Mouse (Mus musculus) heart, embryonic 14.5 days (tissue): ENCODE measurements around the gene Lin54. TPM values are rescaled to one million over a fixed set of nuclear protein-coding genes. Genes with fewer than 3 reads are reported as not detected.
A peak's percentile ranks its signal among the peaks of the same experiment; 100 is the strongest.

Experiments
- ATAC-seq: fragments of 200-750 bp; cut with Nextera tagmentation; 2 replicates; pipeline ENCODE4 v1.8.0; 2017; ENCODE audit warnings: low read depth, moderate TSS enrichment; ENCODE audit not compliant: insufficient number of reproducible peaks, insufficient read depth, low FRiP score
- H3K27ac ChIP-seq, 2 experiments: fragments of 200-500 bp in 1 of 2; fragments of 300-500 bp in 1 of 2; sonication (generic) in 1 of 2; replicated peaks in 1 of 2; 2 replicates each; pipeline ENCODE4 v1.5.1; 2012 to 2014; ENCODE audit warnings: low read depth in 2 of 2, low read length in 2 of 2, control low read depth in 1 of 2, mild to moderate bottlenecking in 1 of 2, mixed read lengths in 1 of 2; ENCODE audit not compliant: control insufficient read depth in 1 of 2, insufficient read depth in 1 of 2
- H3K27me3 ChIP-seq: fragments of 300-500 bp; sonication (generic); 2 replicates; pipeline ENCODE4 v1.6.1; 2014; ENCODE audit warnings: mild to moderate bottlenecking, low read length, control low read depth; ENCODE audit not compliant: control insufficient read depth, insufficient read depth
- H3K36me3 ChIP-seq: fragments of 300-500 bp; sonication (generic); 2 replicates; pipeline ENCODE4 v1.6.1; 2014; ENCODE audit warnings: mild to moderate bottlenecking, control low read depth, low read length, mixed read lengths; ENCODE audit not compliant: control insufficient read depth, insufficient read depth
- H3K4me1 ChIP-seq, 2 experiments: fragments of 200-500 bp in 1 of 2; fragments of 300-500 bp in 1 of 2; sonication (generic) in 1 of 2; 2 replicates each; pipeline ENCODE4 v1.6.1; 2012 to 2014; ENCODE audit warnings: low read length in 2 of 2, control low read depth in 1 of 2, mixed read lengths in 1 of 2; ENCODE audit not compliant: control insufficient read depth in 2 of 2, insufficient read depth in 2 of 2
- H3K4me2 ChIP-seq: fragments of 300-500 bp; sonication (generic); 2 replicates; pipeline ENCODE4 v1.6.1; 2014; ENCODE audit warnings: mild to moderate bottlenecking, low read length
- H3K4me3 ChIP-seq, 2 experiments: fragments of 200-500 bp in 1 of 2; fragments of 300-500 bp in 1 of 2; sonication (generic) in 1 of 2; 2 replicates each; pipeline ENCODE4 v1.5.1; 2012 to 2014; ENCODE audit warnings: low read length in 2 of 2, mild to moderate bottlenecking in 2 of 2, control low read depth in 1 of 2, low read depth in 1 of 2, moderate library complexity in 1 of 2; ENCODE audit not compliant: control insufficient read depth in 1 of 2, insufficient read depth in 1 of 2
- H3K9ac ChIP-seq: fragments of 300-500 bp; sonication (generic); 2 replicates; pipeline ENCODE4 v1.6.1; 2014; ENCODE audit warnings: mild to moderate bottlenecking, low read length
- H3K9me3 ChIP-seq: fragments of 300-500 bp; sonication (generic); 2 replicates; pipeline ENCODE4 v1.6.1; 2016; ENCODE audit warnings: low read length, control low read depth; ENCODE audit not compliant: control insufficient read depth
- WGBS: fragments of 180-500 bp; shearing (Covaris S2); extraction: QIAGEN DNeasy Blood & Tissue Kit; methylation state at CpG from one replicate; pipeline ENCODE4 v1.1.7; 2014; 5-methylcytosine and 5-hydroxymethylcytosine counted together
- polyA plus RNA-seq: library from polyadenylated mRNA; unstranded; fragments of >200 nt; fragmentation: Nextera tagmentation; extraction: Ambion mirVana; gene quantifications from 2 replicates; pipeline ENCODE4 v1.2.1, GENCODE M21; 2014

The Lin54 gene
- polyA plus RNA-seq, 1 experiment from 2014 or later = 13.6 TPM

GRCm38 (mm10) chr5:100526164-100526563 lies 25.7 kb upstream of the Lin54 start:
- Histone ChIP-seq H3K4me2 (peak overlapping the region; percentile 38; the same call in 1 of the 2 replicates), H3K9me3 (no peaks in the 10 kb centered on the region), H3K4me1 (peaks cover 0 to 10% of the 10 kb centered on the region in 2 experiments; a peak in 3 of 4 replicates), H3K9ac (no peak overlapping the region), H3K27me3 (no peaks in the 10 kb centered on the region), H3K4me3 (no peak overlapping the region), H3K27ac (peak overlapping the region; percentile 48 to 68), H3K36me3 (peaks cover 41% of the 10 kb centered on the region)
- 30% methylated on average over 7 of the region's 7 CpGs for WGBS
- ATAC-seq = peak; percentile 54

GRCm38 (mm10) chr5:100525620-100526019 lies 25.2 kb upstream of the Lin54 start:
- no peak overlapping the region for H3K4me2 ChIP-seq

GRCm38 (mm10) chr5:100524921-100525320 lies 24.5 kb upstream of the Lin54 start:
- Histone ChIP-seq H3K27me3 (no peaks in the 10 kb centered on the region), H3K4me1 (peaks cover 0 to 14% of the 10 kb centered on the region in 2 experiments; a peak in 3 of 4 replicates), H3K4me2 (no peak overlapping the region), H3K9ac (no peak overlapping the region), H3K27ac (no peak overlapping the region), H3K36me3 (peaks cover 28% of the 10 kb centered on the region), H3K9me3 (no peaks in the 10 kb centered on the region), H3K4me3 (no peak overlapping the region)
- ATAC-seq = no peak
- 95% methylated on average over 9 of the region's 9 CpGs for WGBS

More at GRCm38 (mm10) chr5:100525620-100526019, 25.2 kb upstream of the Lin54 start:
- Histone ChIP-seq H3K4me1 (peaks cover 0 to 10% of the 10 kb centered on the region in 2 experiments; a peak in 3 of 4 replicates), H3K36me3 (peaks cover 35% of the 10 kb centered on the region), H3K27ac (peak overlapping the region in 1 of 2 experiments; percentile 68; a peak in 2 of 4 replicates), H3K9me3 (no peaks in the 10 kb centered on the region), H3K9ac (no peak overlapping the region), H3K4me3 (no peak overlapping the region), H3K27me3 (no peaks in the 10 kb centered on the region)
- 23% methylated on average over 3 of the region's 3 CpGs for WGBS
- ATAC-seq = no peak

GRCm38 (mm10) chr5:100523331-100523730 lies 22.9 kb upstream of the Lin54 start:
- Histone ChIP-seq H3K4me3 (no peak overlapping the region), H3K9me3 (no peaks in the 10 kb centered on the region), H3K27ac (no peak overlapping the region), H3K36me3 (peaks cover 13% of the 10 kb centered on the region), H3K4me1 (peaks cover 0 to 23% of the 10 kb centered on the region in 2 experiments; a peak in 3 of 4 replicates), H3K9ac (no peak overlapping the region), H3K4me2 (no peak overlapping the region), H3K27me3 (no peaks in the 10 kb centered on the region)
- no peak for ATAC-seq
- 95% methylated on average over 1 of the region's 1 CpGs for WGBS

- H3K9ac ChIP-seq = no peak overlapping the region
- no peaks in the 10 kb centered on the region for H3K9me3 ChIP-seq
- H3K4me3 ChIP-seq = no peak overlapping the region
- H3K36me3 ChIP-seq = peaks cover 3% of the 10 kb centered on the region; the same call in 1 of the 2 replicates
- peaks cover 3 to 17% of the 10 kb centered on the region in 2 experiments for H3K4me1 ChIP-seq
- ATAC-seq = no peak
- H3K4me2 ChIP-seq = peak overlapping the region; percentile 87
- H3K27ac ChIP-seq = no peak overlapping the region
- no peaks in the 10 kb centered on the region; the same call in 1 of the 2 replicates for H3K27me3 ChIP-seq
- 74% methylated on average over 2 of the region's 2 CpGs for WGBS
These were observed 19.8 kb upstream of the Lin54 start for GRCm38 (mm10) chr5:100520223-100520622.

- WGBS = 3% methylated on average over 5 of the region's 5 CpGs
- Histone ChIP-seq H3K4me3 (peak overlapping the region; percentile 61 to 95), H3K36me3 (peaks cover 3% of the 10 kb centered on the region; the same call in 1 of the 2 replicates), H3K9me3 (no peaks in the 10 kb centered on the region), H3K27me3 (peaks cover 4% of the 10 kb centered on the region; the same call in 1 of the 2 replicates), H3K4me1 (peaks cover 3 to 17% of the 10 kb centered on the region in 2 experiments), H3K9ac (peak overlapping the region; percentile 86), H3K27ac (peak overlapping the region in 1 of 2 experiments; percentile 57; a peak in 1 of 4 replicates), H3K4me2 (peak overlapping the region; percentile 87)
- no peak for ATAC-seq
These were observed 18.6 kb upstream of the Lin54 start for GRCm38 (mm10) chr5:100519027-100519411.

GRCm38 (mm10) chr5:100518049-100519026 lies 17.9 kb upstream of the Lin54 start, which contains the start of gene Cops4:
Gene Cops4 (plus strand): TSS chr5:100518309.
- peak within 1 kb of the TSS; percentile 86 for H3K9ac ChIP-seq
- peaks cover 4% of the 10 kb centered on the region; the same call in 1 of the 2 replicates for H3K27me3 ChIP-seq
- H3K4me2 ChIP-seq = peak within 1 kb of the TSS; percentile 87
- peaks cover 3% of the 10 kb centered on the region; the same call in 1 of the 2 replicates for H3K36me3 ChIP-seq
- ATAC-seq = peak; percentile 99
- H3K9me3 ChIP-seq = no peaks in the 10 kb centered on the region
- under 1% methylated on average over 64 of the region's 64 CpGs for WGBS
- peaks cover 3 to 17% of the 10 kb centered on the region in 2 experiments for H3K4me1 ChIP-seq
- H3K27ac ChIP-seq = peak within 1 kb of the TSS; percentile 57 to 88
- H3K4me3 ChIP-seq = peak within 1 kb of the TSS; percentile 61 to 95
